Mouse (Mus musculus) ES-Bruce4 (cell line): Measurements from ENCODE around the gene Rpl19.

ENCODE experiments used
- CTCF ChIP-seq: IDR thresholded peaks from one replicate; pipeline ENCODE4 v1.8.1; 2011; ENCODE audit warnings: low read depth, low read length
- POLR2A ChIP-seq: IDR thresholded peaks from one replicate; pipeline ENCODE4 v1.8.1; 2011; ENCODE audit warnings: low read length; ENCODE audit not compliant: insufficient read depth

GRCm38 (mm10) chr11:98073442-98073841 lies 46.9 kb downstream of the Rpl19 start:
- TF ChIP-seq CTCF = no peak
- TF ChIP-seq POLR2A = no peak
